Mouse (Mus musculus): ENCODE results near the gene Lif. TPM values are rescaled to one million over a fixed set of nuclear protein-coding genes. Genes with fewer than 3 reads are reported as not detected.

The Lif gene
- polyA plus RNA-seq, 1 experiment = 0.95 TPM

DNA sequence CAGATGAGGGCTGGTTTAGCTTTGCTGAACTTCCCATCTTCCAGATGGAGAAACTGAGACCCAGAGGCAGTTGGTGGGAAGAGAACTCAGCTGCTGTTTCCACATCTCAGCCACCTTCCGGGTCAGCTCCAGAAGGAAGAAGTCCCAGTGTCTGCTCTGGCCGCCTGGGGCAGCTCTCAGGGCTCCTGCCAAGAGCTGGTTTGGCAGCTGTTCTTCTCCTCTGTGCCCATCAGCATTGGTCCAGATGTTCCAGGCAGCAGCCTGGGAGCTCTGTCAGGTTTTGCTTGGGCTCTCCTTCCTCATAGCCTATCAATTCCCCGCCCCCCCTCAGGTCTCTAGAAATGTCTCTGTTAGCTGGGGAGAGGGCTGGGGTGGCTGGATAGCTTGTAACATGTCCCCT is 43.3 kb downstream of the Lif start:
- whole genome bisulfite sequencing = 91% methylated on average over 3 of the region's 3 CpGs
- Histone ChIP-seq H3K4me1 (ENCODE audit: control insufficient read depth, insufficient read depth, insufficient read length) (no peaks in the 10 kb centered on the region), H3K36me3 (ENCODE audit: control insufficient read depth, insufficient read depth, low read length) (no peaks in the 10 kb centered on the region), H3K4me3 (ENCODE audit: extremely low read depth, insufficient read depth, insufficient read length) (no peak overlapping the region), H3K27me3 (ENCODE audit: control insufficient read depth, insufficient read depth, low read length) (no peaks in the 10 kb centered on the region), H3K27ac (ENCODE audit: insufficient read depth, low read length) (no peak overlapping the region)
- TF ChIP-seq CTCF (IDR thresholded peaks at IDR 0.05; ENCODE audit: extremely low read depth, insufficient read depth, insufficient read length, insufficient replicate concordance) = no peak
- no peak for TF ChIP-seq POLR2A (IDR thresholded peaks at IDR 0.05; ENCODE audit: low read depth, low read length)
- no peak for DNase-seq (ENCODE audit: low read depth in 1 of 2, low spot score in 2 of 2)

- Histone ChIP-seq H3K4me1 (ENCODE audit: control insufficient read depth, insufficient read depth, insufficient read length) (no peaks in the 10 kb centered on the region), H3K27ac (ENCODE audit: insufficient read depth, low read length) (no peak overlapping the region), H3K36me3 (ENCODE audit: control insufficient read depth, insufficient read depth, low read length) (no peaks in the 10 kb centered on the region), H3K4me3 (ENCODE audit: extremely low read depth, insufficient read depth, insufficient read length) (no peak overlapping the region), H3K27me3 (ENCODE audit: control insufficient read depth, insufficient read depth, low read length) (no peaks in the 10 kb centered on the region)
- no peak for DNase-seq (ENCODE audit: low read depth in 1 of 2, low spot score in 2 of 2)
- 95% methylated on average over 5 of the region's 5 CpGs for WGBS
- TF ChIP-seq CTCF (IDR thresholded peaks at IDR 0.05; ENCODE audit: extremely low read depth, insufficient read depth, insufficient read length, insufficient replicate concordance) (no peak), POLR2A (IDR thresholded peaks at IDR 0.05; ENCODE audit: low read depth, low read length) (no peak)
Observed at GRCm38 (mm10) chr11:4302363-4302913, 45.1 kb downstream of the Lif start.

- Histone ChIP-seq H3K4me3 (ENCODE audit: extremely low read depth, insufficient read depth, insufficient read length) (no peak overlapping the region), H3K27ac (ENCODE audit: insufficient read depth, low read length) (no peak overlapping the region), H3K4me1 (ENCODE audit: control insufficient read depth, insufficient read depth, insufficient read length) (no peaks in the 10 kb centered on the region), H3K36me3 (ENCODE audit: control insufficient read depth, insufficient read depth, low read length) (no peaks in the 10 kb centered on the region), H3K27me3 (ENCODE audit: control insufficient read depth, insufficient read depth, low read length) (no peaks in the 10 kb centered on the region)
- no peak for TF ChIP-seq POLR2A (IDR thresholded peaks at IDR 0.05; ENCODE audit: low read depth, low read length)
- no peak for TF ChIP-seq CTCF (IDR thresholded peaks at IDR 0.05; ENCODE audit: extremely low read depth, insufficient read depth, insufficient read length, insufficient replicate concordance)
- DNase-seq (ENCODE audit: low read depth in 1 of 2, low spot score in 2 of 2) = no peak
- WGBS = 82% methylated on average over 9 of the region's 9 CpGs
Observed at GRCm38 (mm10) chr11:4303033-4303432, 45.7 kb downstream of the Lif start.

- H3K4me3 ChIP-seq (ENCODE audit: extremely low read depth, insufficient read depth, insufficient read length) = no peak overlapping the region
- H3K27ac ChIP-seq (ENCODE audit: insufficient read depth, low read length) = no peak overlapping the region
- no peaks in the 10 kb centered on the region for H3K4me1 ChIP-seq (ENCODE audit: control insufficient read depth, insufficient read depth, insufficient read length)
- 85% methylated on average over 4 of the region's 4 CpGs for WGBS
- TF ChIP-seq CTCF (IDR thresholded peaks at IDR 0.05; ENCODE audit: extremely low read depth, insufficient read depth, insufficient read length, insufficient replicate concordance) = no peak
- TF ChIP-seq POLR2A (IDR thresholded peaks at IDR 0.05; ENCODE audit: low read depth, low read length) = no peak
- DNase-seq (ENCODE audit: low read depth in 1 of 2, low spot score in 2 of 2) = no peak
- H3K27me3 ChIP-seq (ENCODE audit: control insufficient read depth, insufficient read depth, low read length) = no peaks in the 10 kb centered on the region
- H3K36me3 ChIP-seq (ENCODE audit: control insufficient read depth, insufficient read depth, low read length) = no peaks in the 10 kb centered on the region
Observed at GRCm38 (mm10) chr11:4304203-4304602, 46.8 kb downstream of the Lif start.

- DNase-seq (ENCODE audit: low read depth in 1 of 2, low spot score in 2 of 2) = no peak
- 91% methylated on average over 4 of the region's 4 CpGs for WGBS
- Histone ChIP-seq H3K36me3 (ENCODE audit: control insufficient read depth, insufficient read depth, low read length) (no peaks in the 10 kb centered on the region), H3K27me3 (ENCODE audit: control insufficient read depth, insufficient read depth, low read length) (no peaks in the 10 kb centered on the region), H3K27ac (ENCODE audit: insufficient read depth, low read length) (no peak overlapping the region), H3K4me3 (ENCODE audit: extremely low read depth, insufficient read depth, insufficient read length) (no peak overlapping the region), H3K4me1 (ENCODE audit: control insufficient read depth, insufficient read depth, insufficient read length) (no peaks in the 10 kb centered on the region)
- no peak for TF ChIP-seq POLR2A (IDR thresholded peaks at IDR 0.05; ENCODE audit: low read depth, low read length)
Observed at GRCm38 (mm10) chr11:4305090-4305489, 47.7 kb downstream of the Lif start.

DNA sequence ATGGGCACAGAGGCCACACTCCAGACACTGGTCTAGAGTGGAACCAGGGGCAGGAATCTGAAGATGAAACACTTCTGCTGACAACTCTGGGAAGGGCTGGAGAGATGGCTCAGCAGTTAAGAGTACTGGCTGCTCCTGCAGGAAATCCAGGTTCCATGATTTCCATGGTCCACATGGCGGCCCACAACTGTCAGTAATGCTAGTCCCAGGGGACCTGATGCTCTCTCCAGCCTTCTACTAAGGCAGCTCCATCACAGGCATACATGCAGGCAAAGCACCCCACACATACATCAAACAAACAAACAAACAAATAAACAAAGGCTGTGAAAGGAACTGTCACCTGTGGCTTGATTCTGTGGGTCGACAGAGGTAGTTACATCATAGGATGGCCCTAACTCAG is 48.7 kb downstream of the Lif start:
- no peak overlapping the region for H3K27ac ChIP-seq (ENCODE audit: insufficient read depth, low read length)
- no peak overlapping the region for H3K4me3 ChIP-seq (ENCODE audit: extremely low read depth, insufficient read depth, insufficient read length)
- 79% methylated on average over 2 of the region's 2 CpGs for WGBS
- H3K27me3 ChIP-seq (ENCODE audit: control insufficient read depth, insufficient read depth, low read length) = no peaks in the 10 kb centered on the region
- no peak for TF ChIP-seq POLR2A (IDR thresholded peaks at IDR 0.05; ENCODE audit: low read depth, low read length)
- DNase-seq (ENCODE audit: low read depth in 1 of 2, low spot score in 2 of 2) = no peak
- H3K4me1 ChIP-seq (ENCODE audit: control insufficient read depth, insufficient read depth, insufficient read length) = no peaks in the 10 kb centered on the region
- no peaks in the 10 kb centered on the region for H3K36me3 ChIP-seq (ENCODE audit: control insufficient read depth, insufficient read depth, low read length)

DNA sequence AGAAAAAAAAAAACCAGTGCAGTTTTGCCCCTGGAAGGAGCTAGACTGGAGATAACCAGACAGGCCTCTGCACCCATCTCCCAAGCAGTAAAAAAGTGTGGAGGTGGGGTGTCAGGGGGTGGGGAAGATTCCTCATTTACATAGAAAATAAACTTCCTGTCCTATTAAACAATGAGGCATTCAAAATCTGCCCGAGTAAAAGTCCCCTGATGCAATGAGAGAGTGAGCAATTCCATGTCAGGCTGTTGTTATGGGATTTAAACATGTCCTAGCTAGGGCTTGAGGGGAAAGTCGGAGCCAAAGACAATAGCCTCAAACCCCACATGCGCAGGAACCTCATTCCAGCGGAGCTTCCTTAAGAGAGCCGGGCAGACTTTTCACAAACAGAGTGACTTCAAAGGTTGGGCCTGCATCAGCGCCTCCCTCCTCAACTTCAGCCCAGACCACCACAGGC is 50.7 kb downstream of the Lif start:
- no peaks in the 10 kb centered on the region for H3K27me3 ChIP-seq (ENCODE audit: control insufficient read depth, insufficient read depth, low read length)
- no peak for TF ChIP-seq POLR2A (IDR thresholded peaks at IDR 0.05; ENCODE audit: low read depth, low read length)
- no peak for TF ChIP-seq CTCF (IDR thresholded peaks at IDR 0.05; ENCODE audit: extremely low read depth, insufficient read depth, insufficient read length, insufficient replicate concordance)
- no peaks in the 10 kb centered on the region for H3K36me3 ChIP-seq (ENCODE audit: control insufficient read depth, insufficient read depth, low read length)
- no peak for DNase-seq (ENCODE audit: low read depth in 1 of 2, low spot score in 2 of 2)
- H3K4me1 ChIP-seq (ENCODE audit: control insufficient read depth, insufficient read depth, insufficient read length) = no peaks in the 10 kb centered on the region
- 78% methylated on average over 6 of the region's 6 CpGs for WGBS
- no peak overlapping the region for H3K27ac ChIP-seq (ENCODE audit: insufficient read depth, low read length)
- H3K4me3 ChIP-seq (ENCODE audit: extremely low read depth, insufficient read depth, insufficient read length) = no peak overlapping the region
